Mouse (Mus musculus): ENCODE measurements at regions not wholly inside any gene's neighbourhood (a gene's known extent, or its start where the extent isn't known, plus 50 kb on each side); places are given as distances from the start of the nearest gene placed in this dataset.

GRCm38 (mm10) chr10:8042306-8042705, 86.3 kb upstream of the Tab2 start:
- H3K4me1 ChIP-seq (replicated peaks; ENCODE audit: low read depth, low read length) = no peaks in the 10 kb centered on the region
- H3K36me3 ChIP-seq (ENCODE audit: insufficient read depth, low read length) = no peaks in the 10 kb centered on the region
- H3K27me3 ChIP-seq (ENCODE audit: insufficient read depth, low read length) = no peaks in the 10 kb centered on the region
- TF ChIP-seq NANOG (IDR thresholded peaks at IDR 0.05; ENCODE audit: borderline replicate concordance, low read length) = no peak
- no peak for TF ChIP-seq POU5F1 (IDR thresholded peaks at IDR 0.05; ENCODE audit: borderline replicate concordance, low read length)
- TF ChIP-seq CTCF (conservative IDR thresholded peaks at IDR 0.05; ENCODE audit: low read length) = no peak
- no peaks in the 10 kb centered on the region for H3K9me3 ChIP-seq (ENCODE audit: low read length)
- H3K4me3 ChIP-seq (replicated peaks; ENCODE audit: low read length) = no peak overlapping the region

- H3K4me3 ChIP-seq (replicated peaks; ENCODE audit: low read length) = no peak overlapping the region
- H3K27me3 ChIP-seq (ENCODE audit: insufficient read depth, low read length) = no peaks in the 10 kb centered on the region
- TF ChIP-seq POU5F1 (IDR thresholded peaks at IDR 0.05; ENCODE audit: borderline replicate concordance, low read length) = no peak
- TF ChIP-seq CTCF (conservative IDR thresholded peaks at IDR 0.05; ENCODE audit: low read length) = no peak
- TF ChIP-seq NANOG (IDR thresholded peaks at IDR 0.05; ENCODE audit: borderline replicate concordance, low read length) = no peak
- no peaks in the 10 kb centered on the region for H3K36me3 ChIP-seq (ENCODE audit: insufficient read depth, low read length)
- H3K4me1 ChIP-seq (replicated peaks; ENCODE audit: low read depth, low read length) = no peaks in the 10 kb centered on the region
- no peaks in the 10 kb centered on the region for H3K9me3 ChIP-seq (ENCODE audit: low read length)
Measured at GRCm38 (mm10) chr10:8041790-8042189, 85.8 kb upstream of the Tab2 start.

GRCm38 (mm10) chr10:8037986-8038631, 82.1 kb upstream of the Tab2 start:
- no peaks in the 10 kb centered on the region for H3K9me3 ChIP-seq (ENCODE audit: low read length)
- TF ChIP-seq CTCF (conservative IDR thresholded peaks at IDR 0.05; ENCODE audit: low read length) (no peak), POU5F1 (IDR thresholded peaks at IDR 0.05; ENCODE audit: borderline replicate concordance, low read length) (no peak), NANOG (IDR thresholded peaks at IDR 0.05; ENCODE audit: borderline replicate concordance, low read length) (no peak)
- no peaks in the 10 kb centered on the region for H3K36me3 ChIP-seq (ENCODE audit: insufficient read depth, low read length)
- H3K4me3 ChIP-seq (replicated peaks; ENCODE audit: low read length) = no peak overlapping the region
- H3K27me3 ChIP-seq (ENCODE audit: insufficient read depth, low read length) = 0 out of 2 replicates have a peak, but pooled peaks cover 2% of the 10 kb centered on the region
- H3K4me1 ChIP-seq (replicated peaks; ENCODE audit: low read depth, low read length) = no peaks in the 10 kb centered on the region

GRCm38 (mm10) chr10:8036293-8036692, 80.3 kb upstream of the Tab2 start:
- no peaks in the 10 kb centered on the region for H3K36me3 ChIP-seq (ENCODE audit: insufficient read depth, low read length)
- no peak overlapping the region for H3K4me3 ChIP-seq (replicated peaks; ENCODE audit: low read length)
- H3K4me1 ChIP-seq (replicated peaks; ENCODE audit: low read depth, low read length) = no peaks in the 10 kb centered on the region
- no peak for TF ChIP-seq CTCF (conservative IDR thresholded peaks at IDR 0.05; ENCODE audit: low read length)
- no peak for TF ChIP-seq POU5F1 (IDR thresholded peaks at IDR 0.05; ENCODE audit: borderline replicate concordance, low read length)
- no peak for TF ChIP-seq NANOG (IDR thresholded peaks at IDR 0.05; ENCODE audit: borderline replicate concordance, low read length)
- H3K9me3 ChIP-seq (ENCODE audit: low read length) = no peaks in the 10 kb centered on the region
- H3K27me3 ChIP-seq (ENCODE audit: insufficient read depth, low read length) = 0 out of 2 replicates have a peak, but pooled peaks cover 2% of the 10 kb centered on the region

GRCm38 (mm10) chr10:8035310-8035709, 79.3 kb upstream of the Tab2 start:
- Histone ChIP-seq H3K36me3 (ENCODE audit: insufficient read depth, low read length) (no peaks in the 10 kb centered on the region), H3K4me1 (replicated peaks; ENCODE audit: low read depth, low read length) (no peaks in the 10 kb centered on the region), H3K4me3 (replicated peaks; ENCODE audit: low read length) (no peak overlapping the region), H3K27me3 (ENCODE audit: insufficient read depth, low read length) (0 out of 2 replicates have a peak, but pooled peaks cover 2% of the 10 kb centered on the region), H3K9me3 (ENCODE audit: low read length) (no peaks in the 10 kb centered on the region)
- TF ChIP-seq POU5F1 (IDR thresholded peaks at IDR 0.05; ENCODE audit: borderline replicate concordance, low read length) (no peak), CTCF (conservative IDR thresholded peaks at IDR 0.05; ENCODE audit: low read length) (no peak), NANOG (IDR thresholded peaks at IDR 0.05; ENCODE audit: borderline replicate concordance, low read length) (no peak)

- H3K27me3 ChIP-seq (ENCODE audit: insufficient read depth, low read length) = 0 out of 2 replicates have a peak, but pooled peaks cover 2% of the 10 kb centered on the region
- TF ChIP-seq NANOG (IDR thresholded peaks at IDR 0.05; ENCODE audit: borderline replicate concordance, low read length) (no peak), POU5F1 (IDR thresholded peaks at IDR 0.05; ENCODE audit: borderline replicate concordance, low read length) (no peak), CTCF (conservative IDR thresholded peaks at IDR 0.05; ENCODE audit: low read length) (no peak)
- no peaks in the 10 kb centered on the region for H3K36me3 ChIP-seq (ENCODE audit: insufficient read depth, low read length)
- no peaks in the 10 kb centered on the region for H3K4me1 ChIP-seq (replicated peaks; ENCODE audit: low read depth, low read length)
- no peaks in the 10 kb centered on the region for H3K9me3 ChIP-seq (ENCODE audit: low read length)
- no peak overlapping the region for H3K4me3 ChIP-seq (replicated peaks; ENCODE audit: low read length)
Measured at GRCm38 (mm10) chr10:8032203-8032602, 76.2 kb upstream of the Tab2 start.

GRCm38 (mm10) chr10:8028840-8029239, 72.8 kb upstream of the Tab2 start:
- TF ChIP-seq CTCF (conservative IDR thresholded peaks at IDR 0.05; ENCODE audit: low read length) (no peak), NANOG (IDR thresholded peaks at IDR 0.05; ENCODE audit: borderline replicate concordance, low read length) (no peak), POU5F1 (IDR thresholded peaks at IDR 0.05; ENCODE audit: borderline replicate concordance, low read length) (no peak)

GRCm38 (mm10) chr10:8027023-8027422, 71.0 kb upstream of the Tab2 start:
- H3K4me3 ChIP-seq (replicated peaks; ENCODE audit: low read length) = no peak overlapping the region
- no peaks in the 10 kb centered on the region for H3K9me3 ChIP-seq (ENCODE audit: low read length)
- no peaks in the 10 kb centered on the region for H3K27me3 ChIP-seq (ENCODE audit: insufficient read depth, low read length)
- no peaks in the 10 kb centered on the region for H3K36me3 ChIP-seq (ENCODE audit: insufficient read depth, low read length)
- TF ChIP-seq POU5F1 (IDR thresholded peaks at IDR 0.05; ENCODE audit: borderline replicate concordance, low read length) (no peak), NANOG (IDR thresholded peaks at IDR 0.05; ENCODE audit: borderline replicate concordance, low read length) (no peak), CTCF (conservative IDR thresholded peaks at IDR 0.05; ENCODE audit: low read length) (no peak)
- H3K4me1 ChIP-seq (replicated peaks; ENCODE audit: low read depth, low read length) = no peaks in the 10 kb centered on the region

More at GRCm38 (mm10) chr10:8028840-8029239, 72.8 kb upstream of the Tab2 start:
- Histone ChIP-seq H3K9me3 (ENCODE audit: low read length) (no peaks in the 10 kb centered on the region), H3K27me3 (ENCODE audit: insufficient read depth, low read length) (no peaks in the 10 kb centered on the region), H3K4me3 (replicated peaks; ENCODE audit: low read length) (no peak overlapping the region), H3K36me3 (ENCODE audit: insufficient read depth, low read length) (no peaks in the 10 kb centered on the region), H3K4me1 (replicated peaks; ENCODE audit: low read depth, low read length) (no peaks in the 10 kb centered on the region)

GRCm38 (mm10) chr10:8023741-8024140, 67.7 kb upstream of the Tab2 start:
- TF ChIP-seq CTCF (conservative IDR thresholded peaks at IDR 0.05; ENCODE audit: low read length) (no peak), NANOG (IDR thresholded peaks at IDR 0.05; ENCODE audit: borderline replicate concordance, low read length) (no peak), POU5F1 (IDR thresholded peaks at IDR 0.05; ENCODE audit: borderline replicate concordance, low read length) (no peak)
- Histone ChIP-seq H3K9me3 (ENCODE audit: low read length) (no peaks in the 10 kb centered on the region), H3K36me3 (ENCODE audit: insufficient read depth, low read length) (no peaks in the 10 kb centered on the region), H3K27me3 (ENCODE audit: insufficient read depth, low read length) (no peaks in the 10 kb centered on the region), H3K4me1 (replicated peaks; ENCODE audit: low read depth, low read length) (peaks cover under 1% of the 10 kb centered on the region), H3K4me3 (replicated peaks; ENCODE audit: low read length) (no peak overlapping the region)

Data from E14TG2a.4 (cell line).